Mouse (Mus musculus) olfactory bulb, adult 2 months (tissue): ENCODE results near the gene Ascc1.

ENCODE experiments used
- CTCF ChIP-seq: fragments of 200-500 bp; IDR thresholded peaks from 2 replicates; pipeline ENCODE4 v1.5.1; 2012; ENCODE audit warnings: low read depth, mild to moderate bottlenecking, low read length, moderate library complexity; ENCODE audit not compliant: insufficient read depth
- POLR2A ChIP-seq: fragments of 200-500 bp; IDR thresholded peaks from 2 replicates; pipeline ENCODE4 v1.6.1; 2012; ENCODE audit warnings: mild to moderate bottlenecking, low read depth, low read length, moderate library complexity; ENCODE audit not compliant: insufficient read depth

DNA sequence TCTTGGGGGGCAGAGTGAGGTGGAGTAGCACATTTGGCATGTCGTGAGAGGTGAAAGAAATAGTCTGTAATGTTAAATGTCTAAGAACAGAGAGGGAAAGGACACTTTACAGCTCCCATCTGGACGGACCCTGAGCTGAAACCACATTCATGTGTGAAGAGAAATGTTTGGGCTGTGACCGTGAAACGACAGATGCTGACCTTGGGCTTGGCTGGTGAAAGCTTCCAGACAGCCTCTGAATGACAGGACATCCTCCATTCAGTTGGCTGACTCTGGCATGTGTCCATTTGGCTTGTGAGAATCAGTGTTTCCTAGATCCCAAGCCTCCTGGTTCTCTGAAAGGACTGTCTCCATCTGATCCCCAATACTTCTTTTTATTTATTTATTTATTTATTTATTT lies 14.6 kb upstream of the Ascc1 start:
- no peak for TF ChIP-seq CTCF
- TF ChIP-seq POLR2A, result no peak
